Mouse (Mus musculus): ENCODE measurements around the gene Btbd35f5.
"Not testable (repeated sequence)": the region's sequence is repeated elsewhere in the genome, so short reads cannot be mapped to it uniquely, and the experiment has no call there.

Gene Btbd35f5

DNA sequence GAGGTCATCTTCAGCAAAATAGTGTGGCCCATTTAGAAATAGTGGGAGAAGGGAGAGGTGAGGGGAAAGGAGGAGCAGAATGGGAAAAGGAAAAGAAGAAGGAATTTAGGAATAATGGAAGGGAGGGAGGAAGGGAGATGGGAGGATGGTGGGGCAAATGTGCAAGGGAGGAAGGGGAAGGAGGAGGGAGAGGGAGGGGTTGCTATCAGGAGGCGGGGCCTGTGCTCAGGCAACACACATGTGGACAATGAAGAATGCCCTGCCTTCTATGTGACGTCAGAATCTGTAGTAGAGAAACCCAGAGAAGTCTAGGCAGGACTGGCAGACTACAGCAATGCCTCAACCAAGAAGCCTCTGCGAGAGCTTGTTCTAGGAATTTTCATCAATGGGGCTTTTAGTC is at the start of gene Btbd35f5:
Btbd35f5 (plus strand) TSS at position 301 of the 400 bp plus-strand sequence.
- in situ Hi-C loops (cut with MboI; ENCODE audit: low pct_unique_long_range_greater_than_20kb in 1 of 2, low sequenced_read_pairs in 2 of 2, unreplicated experiment in 1 of 2) = not testable (repeated sequence)

DNA sequence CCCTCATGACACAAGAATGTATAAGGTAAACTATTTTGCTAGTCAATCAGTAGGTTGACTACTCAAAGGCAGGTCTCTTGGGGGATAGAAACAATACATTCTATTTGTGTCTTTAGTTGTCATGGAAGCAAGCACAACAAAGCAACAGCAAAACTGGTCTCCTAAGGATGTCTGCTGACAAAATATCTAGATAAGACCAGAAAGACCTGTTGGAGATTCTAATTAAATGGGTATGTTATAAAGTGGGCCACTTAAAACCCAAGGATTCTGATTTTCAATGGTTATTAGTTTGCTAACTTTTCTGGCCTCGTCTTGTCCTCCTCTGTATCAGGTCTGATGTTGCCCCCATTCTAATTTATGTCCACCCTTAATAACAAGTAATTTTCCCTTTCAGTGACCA is 32.2 kb upstream of the Btbd35f5 start, which contains the start of gene Gm21789:
Gm21789 (plus strand) TSS at position 301 of the 400 bp plus-strand sequence.
- in situ Hi-C loops (cut with MboI; ENCODE audit: low pct_unique_long_range_greater_than_20kb in 1 of 2, low sequenced_read_pairs in 2 of 2, unreplicated experiment in 1 of 2) = not testable (repeated sequence)

All from mouse embryonic stem cell (cell line).